Mouse (Mus musculus): ENCODE measurements around the gene Cacnb4.

The Cacnb4 gene

DNA sequence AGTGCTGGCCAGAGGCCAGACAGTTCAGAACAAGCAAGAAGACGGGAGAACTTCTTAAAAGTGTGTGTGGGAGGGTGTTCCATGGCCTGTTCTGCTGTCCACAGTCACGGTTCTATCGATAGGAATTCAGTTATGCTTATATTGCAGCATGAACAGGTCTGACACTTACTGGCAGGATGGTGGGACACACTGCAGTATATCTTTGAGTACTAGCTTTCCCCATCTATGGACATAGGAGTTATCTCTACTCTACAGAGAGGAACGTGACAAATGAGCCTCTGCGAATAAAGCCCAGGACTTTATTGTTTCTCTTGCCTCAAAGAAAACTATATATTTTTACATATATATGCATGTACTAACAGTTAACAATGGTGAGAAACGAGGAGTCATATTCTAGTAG is 209.0 kb downstream of the Cacnb4 start:
- DNase-seq, result peak; percentile 25

DNA sequence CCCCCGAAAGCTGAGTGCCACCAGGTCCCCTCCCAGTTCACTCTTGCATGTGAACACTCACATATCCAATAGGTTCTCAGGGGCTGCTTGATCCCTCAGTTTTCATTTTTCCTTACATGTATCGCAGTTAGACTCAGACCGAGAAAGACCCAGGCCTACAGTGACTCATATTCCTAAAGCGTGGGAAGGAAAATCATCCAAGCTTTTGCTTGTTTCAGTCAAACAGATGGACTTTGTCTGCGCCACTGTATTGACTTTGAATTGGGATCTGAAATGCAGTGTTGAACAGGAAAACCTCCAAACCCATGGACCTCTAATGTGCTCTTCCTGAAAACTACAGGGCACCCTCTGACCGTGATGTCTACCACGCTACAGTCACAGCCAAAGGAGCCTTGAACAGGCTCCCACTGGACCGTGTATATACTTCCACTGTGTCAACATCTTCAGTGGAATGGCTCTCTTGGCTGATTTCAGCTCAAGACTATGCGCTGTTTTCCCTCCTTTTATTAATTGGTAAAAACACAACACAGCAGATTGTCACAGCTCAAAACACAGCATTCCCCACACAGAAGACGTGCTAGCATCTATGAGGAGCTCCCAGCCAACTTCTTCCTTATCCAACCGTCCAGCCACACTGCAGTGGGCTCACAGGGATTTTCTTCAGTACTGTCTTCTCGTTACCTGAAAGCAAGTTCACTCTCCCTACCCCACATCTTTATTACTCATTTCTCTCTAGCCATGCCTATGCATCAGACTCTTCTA is 215.2 kb downstream of the Cacnb4 start:
- no peak for DNase-seq

DNA sequence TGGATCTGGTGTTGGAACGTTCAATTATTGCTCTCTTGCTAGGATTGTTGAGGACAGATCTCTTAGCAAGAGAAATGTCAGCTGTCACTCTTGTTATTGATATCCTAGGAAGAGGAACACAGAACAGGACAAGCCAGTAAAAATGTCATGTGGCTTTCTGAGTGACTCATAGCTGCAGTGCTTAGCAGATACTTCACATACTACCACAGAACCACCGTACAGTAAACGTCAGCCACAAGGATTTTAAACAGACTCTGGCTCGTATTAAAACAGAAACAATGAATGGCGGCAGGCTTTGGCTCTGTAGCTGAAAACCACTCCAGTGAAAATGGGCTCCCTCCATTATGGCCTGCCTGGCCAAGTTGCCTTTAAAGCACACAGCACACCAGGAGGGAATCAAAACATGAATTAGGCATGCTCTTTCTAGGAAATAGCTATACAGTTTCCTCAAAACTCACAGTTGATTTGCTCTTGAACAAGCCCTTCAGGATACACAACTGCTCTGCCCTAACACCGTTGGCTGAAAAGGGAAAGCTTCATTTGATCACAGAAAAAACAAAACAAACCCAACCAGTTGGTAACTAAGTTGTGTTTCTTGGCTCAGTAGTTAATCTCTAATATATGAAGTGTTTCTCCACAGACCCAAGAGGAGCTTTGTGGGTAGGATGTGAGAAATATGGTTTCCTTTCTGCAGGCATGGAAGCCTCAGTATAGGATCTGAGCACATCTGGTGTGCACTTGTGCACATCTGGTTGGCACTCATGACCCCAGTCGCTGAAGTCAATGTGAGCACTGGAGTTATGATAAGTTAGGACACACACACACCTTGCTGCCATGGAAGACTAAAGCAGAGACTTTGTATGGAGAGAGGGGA is 220.8 kb downstream of the Cacnb4 start:
- DNase-seq, result no peak

DNA sequence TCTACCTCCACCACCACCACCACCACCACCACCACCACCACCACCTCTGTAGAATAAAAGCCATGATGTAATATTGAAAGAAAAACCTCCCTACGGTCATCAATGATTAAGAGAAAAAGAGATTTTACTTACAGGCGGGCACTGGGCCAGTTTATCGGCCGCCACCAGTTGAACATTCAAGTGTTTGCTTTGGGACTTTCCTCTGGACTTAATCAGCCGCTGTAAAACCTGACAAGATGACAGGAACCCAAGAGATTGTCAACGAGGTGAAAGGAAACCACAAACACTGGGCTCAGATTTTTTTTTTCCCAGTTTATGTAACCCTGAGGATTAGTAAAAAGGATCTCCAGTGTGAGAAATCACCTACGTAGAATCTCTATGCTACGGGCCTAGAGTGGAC is 226.8 kb downstream of the Cacnb4 start:
- no peak for DNase-seq

DNA sequence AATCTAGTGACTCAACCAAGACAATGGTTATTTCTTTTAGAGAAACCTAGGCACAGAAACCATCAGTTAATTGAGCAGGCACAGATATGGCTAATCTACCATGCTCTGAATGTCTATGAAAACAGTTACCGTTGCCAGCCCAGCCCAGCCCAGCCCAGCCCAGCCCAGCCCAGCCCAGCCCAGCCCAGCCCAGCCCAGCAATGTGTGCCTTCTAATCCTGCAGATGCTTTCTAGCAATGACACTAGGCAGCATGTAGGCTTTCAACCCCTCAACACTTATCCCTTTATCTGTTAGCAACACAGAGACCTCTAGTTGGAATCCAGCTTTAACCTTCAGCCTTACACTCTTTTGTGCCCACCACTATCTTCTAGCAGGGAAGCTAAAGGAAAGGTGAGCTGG is 227.7 kb downstream of the Cacnb4 start:
- no peak for DNase-seq

DNA sequence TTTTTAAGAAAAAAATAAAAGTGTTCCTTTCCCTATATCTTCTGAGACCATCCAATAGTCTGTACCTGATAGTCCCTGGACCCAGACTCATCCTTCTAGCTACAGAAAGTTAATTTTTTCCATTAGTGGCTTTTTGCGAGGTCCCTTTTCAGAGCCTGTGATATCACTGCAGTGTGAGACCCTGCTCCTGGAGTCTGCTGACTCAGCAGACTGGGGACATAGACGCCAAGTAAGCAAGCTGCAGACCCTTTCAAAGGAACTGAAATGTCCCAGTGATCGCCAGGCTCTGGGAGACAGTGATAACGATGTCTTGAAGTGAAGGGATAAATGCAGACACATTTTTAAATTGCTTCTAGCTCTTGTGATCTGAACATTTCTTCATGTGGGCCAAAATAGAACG is 230.0 kb downstream of the Cacnb4 start:
- DNase-seq, result no peak

DNA sequence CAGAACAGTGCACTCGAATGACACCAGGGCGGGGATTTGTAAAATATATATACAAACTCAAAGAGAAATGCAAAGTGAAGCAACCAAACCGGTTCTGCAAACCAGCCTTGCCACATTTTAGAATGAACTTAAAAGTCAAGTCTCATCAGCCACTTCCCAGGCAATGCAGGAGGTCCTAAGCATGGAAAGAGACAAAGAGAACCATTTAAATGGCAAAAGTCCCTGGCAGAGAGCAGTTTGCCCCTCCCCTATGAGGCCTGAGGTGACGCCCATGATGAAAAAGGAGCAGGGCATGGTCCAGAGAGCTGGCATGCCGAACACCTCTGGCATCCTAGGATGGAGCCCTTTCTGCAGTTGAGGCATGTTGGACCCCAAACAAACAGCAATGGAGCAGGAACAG is 234.5 kb downstream of the Cacnb4 start:
- no peak for DNase-seq

DNA sequence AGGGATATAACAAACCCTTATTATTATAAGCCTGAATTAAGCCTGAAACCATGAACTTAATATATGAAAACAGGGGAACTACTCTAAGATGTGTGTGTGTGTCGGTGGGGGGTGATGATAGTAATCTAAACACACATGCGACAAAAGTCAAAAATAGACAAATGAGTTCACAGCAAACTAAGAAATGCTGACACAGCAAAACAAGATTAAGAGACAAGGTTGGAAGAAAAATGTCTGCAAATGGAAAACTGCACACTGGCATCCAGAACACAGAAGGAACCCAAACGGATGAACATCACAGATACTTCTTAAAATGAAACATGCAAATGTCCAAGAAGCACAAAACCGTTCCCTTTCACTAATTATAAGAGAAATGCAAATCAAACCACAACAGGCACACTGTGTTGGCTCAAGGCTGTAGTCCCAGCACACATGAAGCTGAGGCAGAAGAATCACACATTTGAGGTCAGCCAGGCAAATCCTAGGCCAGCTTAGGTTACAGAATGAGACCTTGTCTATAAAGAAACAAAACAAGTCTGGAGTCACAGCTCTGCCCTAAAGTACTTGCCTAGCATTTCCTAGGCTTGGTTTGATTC is 236.1 kb downstream of the Cacnb4 start:
- DNase-seq, result no peak

DNA sequence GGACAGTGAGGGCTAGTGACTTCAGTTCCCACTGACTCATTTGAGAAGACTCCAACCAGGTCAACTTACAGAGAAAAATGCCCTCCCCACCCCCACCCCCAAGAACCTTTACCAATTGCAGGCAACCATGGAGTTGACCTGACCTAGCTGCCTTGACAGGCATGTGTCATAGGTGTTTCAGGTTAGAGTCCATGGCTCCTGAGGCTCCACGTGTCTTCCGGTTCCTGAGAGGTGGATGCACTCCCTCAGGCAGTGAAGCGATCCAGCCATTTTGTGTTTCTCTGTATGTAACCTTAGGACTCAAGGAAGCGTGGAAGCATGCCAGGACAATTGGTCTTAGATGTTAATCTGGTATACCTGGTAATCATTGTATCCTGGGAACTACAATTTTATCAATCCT is 238.2 kb downstream of the Cacnb4 start:
- DNase-seq, result no peak

DNA sequence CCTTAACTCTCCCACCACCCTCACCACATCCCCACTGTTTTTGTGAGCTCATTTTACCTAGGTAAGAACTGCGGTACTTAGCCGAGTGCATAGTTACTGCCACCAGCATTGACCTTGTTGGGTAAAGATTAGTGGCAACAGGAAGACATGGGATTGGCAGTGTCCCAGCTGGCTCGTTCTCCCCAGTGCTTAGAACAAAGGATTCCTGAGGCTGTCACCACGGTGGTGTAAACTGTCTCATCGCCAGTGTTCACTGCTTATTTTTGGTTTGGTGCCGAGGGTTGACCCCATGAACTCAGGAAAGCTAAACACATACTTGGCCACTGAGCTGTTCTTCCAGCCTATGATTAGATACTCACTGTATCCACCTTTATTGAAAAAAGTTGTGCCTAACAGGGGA is 238.6 kb downstream of the Cacnb4 start:
- DNase-seq, result peak; percentile 78

DNA sequence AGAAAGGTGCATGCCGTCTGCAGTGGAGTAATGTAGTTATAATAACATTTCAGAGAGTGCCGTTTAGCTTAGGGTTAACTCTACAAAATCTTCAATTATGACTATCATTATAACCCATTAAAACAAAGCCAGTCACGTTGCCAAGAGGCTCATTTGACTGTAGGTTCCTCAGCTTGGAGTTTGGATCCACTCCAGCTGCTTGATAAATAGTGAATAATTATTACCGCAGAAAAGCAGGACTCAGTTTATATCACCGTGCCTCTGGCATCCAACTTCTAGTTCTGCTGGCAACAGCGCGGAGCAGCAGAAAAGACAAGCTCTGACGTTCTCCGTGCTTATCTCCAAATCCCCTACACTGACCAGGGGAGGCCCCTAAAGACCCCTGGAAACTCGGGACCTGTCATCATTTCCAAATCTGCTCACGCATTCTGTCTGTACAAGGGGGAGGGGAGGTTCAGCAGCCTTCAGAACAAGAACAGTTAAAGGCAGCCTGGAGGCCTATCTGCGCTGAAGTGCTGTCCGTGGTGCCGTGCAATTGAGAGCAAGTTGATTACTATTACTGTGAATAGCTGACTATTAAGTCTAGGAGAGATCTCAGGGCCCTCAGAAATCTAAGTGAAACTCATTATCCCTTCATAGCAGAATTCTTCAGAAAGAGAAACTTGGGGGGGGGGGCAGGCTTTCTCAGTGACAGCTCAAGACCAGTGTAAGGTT is 240.6 kb downstream of the Cacnb4 start:
- no peak for DNase-seq

DNA sequence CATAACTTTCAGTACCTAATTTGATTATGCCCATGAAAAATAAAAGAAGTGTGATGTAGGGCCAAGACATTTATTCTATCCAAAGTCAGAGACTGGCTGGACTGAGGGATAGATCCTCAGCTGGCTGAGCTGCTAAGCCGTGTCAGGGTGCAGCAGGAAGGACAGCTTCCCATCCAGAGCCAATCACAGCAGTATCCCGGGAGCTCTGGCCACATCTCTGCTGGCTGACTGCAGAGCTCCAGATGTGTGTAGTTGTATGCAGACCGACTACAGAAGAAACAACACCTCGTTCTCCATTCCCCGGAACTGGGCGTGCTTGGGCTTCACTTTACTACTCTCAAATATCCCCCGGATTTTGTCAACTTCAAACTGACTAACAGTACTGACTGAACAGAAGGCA is 243.3 kb downstream of the Cacnb4 start:
- no peak for DNase-seq

DNA sequence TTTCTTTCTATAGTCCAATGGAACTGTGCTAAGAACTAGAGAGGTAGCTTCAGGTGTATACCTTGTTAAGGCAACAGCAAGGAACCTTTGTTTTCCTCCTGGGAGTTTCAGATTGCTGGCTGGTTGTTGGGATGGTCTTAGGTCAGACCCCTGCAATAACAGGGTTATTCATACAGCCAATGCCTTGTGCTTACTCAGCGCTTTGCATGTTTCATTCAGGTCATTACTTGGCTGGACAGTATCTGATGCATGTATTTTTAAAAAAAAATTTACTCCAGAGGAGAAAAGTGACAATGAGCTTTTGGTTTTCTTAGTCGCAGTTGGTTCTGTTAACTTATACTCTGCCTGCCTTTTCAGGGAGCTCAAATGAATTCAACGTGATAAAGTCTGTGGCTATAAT is 249.2 kb downstream of the Cacnb4 start:
- no peak for DNase-seq

DNA sequence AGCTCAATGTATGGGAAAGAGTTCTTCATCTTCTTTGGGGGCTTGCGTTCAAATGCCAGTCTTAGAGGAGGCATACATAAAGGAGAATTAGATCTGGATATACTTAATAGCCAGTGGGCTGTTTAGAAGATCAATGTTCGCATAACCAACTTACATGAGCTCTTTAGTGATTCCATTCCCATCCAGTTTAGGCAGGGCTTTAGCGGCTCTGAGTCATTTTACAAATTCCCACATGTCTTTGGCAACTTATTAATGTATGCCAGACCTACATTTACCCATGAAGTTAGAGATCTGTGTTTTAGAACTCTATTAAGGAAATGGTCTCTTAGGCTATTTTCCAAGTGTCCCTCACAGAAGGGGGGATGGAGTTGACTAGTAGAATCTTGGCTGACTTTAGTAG is 250.6 kb downstream of the Cacnb4 start:
- DNase-seq, result no peak

DNA sequence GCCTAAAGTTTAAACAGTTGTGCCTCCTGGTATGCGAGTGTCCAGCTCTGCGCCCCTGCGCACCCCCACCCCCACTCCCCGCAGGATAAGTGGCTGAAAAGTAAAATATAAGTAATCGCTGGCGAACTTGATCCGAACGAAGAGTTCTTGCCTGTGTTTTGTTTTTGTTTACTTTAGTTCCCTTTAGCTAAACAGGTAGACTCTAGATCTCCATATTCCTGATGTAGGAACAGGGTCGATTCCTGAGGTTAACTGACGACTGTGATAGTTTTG is 251.2 kb downstream of the Cacnb4 start:
- no peak for DNase-seq

DNA sequence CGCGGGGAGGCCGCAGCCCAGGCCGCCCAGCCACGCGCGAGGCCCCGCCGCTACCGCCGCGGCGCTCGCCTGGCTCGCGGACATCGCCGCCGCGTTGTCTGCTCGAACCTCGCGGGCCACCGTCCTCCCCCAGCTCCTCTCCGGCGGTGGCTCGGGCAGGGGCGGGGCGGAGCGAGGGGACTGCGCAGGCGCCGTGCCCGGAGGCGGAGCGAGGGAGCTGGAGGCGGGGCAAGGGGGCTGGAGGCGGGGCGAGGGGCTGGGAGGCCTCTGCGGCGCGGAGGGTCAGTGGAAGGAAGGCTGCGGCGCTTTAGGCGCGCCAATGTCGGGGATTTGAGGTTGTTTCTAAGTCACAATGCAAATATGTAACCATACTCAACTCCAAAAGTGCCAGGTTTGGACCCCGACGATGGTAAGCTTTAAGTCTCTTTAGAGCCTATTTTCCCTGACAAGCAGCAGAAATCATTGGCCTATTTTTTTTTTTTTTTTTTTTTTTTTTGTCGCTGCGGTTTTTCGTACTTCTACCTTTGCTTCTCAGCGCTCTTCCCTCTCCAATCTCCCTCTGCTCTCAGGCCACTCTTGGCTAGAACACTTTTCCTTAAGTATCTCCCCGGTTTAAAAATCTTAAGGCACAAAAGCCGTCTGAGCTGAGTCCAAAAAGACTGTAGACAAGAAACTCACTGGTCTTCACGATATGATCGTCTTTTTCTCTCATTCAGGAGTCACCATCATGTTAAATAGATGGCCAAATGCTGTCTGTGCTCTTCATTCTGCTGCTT is 251.7 kb downstream of the Cacnb4 start, which contains the start of gene Arl5a:
Arl5a (minus strand) TSS at position 155 of the 776 bp plus-strand sequence.
- peak; percentile 90 for DNase-seq

DNA sequence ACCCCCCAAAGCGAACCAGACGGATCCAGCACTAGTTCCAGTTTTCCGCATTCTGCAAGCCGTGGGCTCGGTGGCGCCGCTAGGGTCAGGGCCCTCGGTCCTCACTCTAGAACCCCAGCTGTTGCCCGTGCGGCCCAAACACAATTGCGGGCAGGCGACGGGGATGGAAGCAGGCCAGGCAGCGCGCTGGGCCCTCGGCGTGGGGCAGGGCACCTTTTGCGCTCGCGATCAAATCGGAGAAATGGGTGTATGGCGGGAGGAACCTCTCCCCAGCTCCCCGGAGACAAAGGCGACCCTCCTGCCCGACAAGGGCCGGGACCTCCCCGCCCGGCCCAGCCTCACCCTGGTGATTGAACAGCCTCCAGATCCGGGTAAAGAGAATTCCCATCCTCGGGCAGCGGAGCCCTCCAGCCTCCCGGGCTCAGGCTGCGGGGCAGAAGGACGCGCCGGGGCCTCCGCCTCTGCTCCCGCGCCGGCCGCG is 252.3 kb downstream of the Cacnb4 start:
- no peak for DNase-seq

DNA sequence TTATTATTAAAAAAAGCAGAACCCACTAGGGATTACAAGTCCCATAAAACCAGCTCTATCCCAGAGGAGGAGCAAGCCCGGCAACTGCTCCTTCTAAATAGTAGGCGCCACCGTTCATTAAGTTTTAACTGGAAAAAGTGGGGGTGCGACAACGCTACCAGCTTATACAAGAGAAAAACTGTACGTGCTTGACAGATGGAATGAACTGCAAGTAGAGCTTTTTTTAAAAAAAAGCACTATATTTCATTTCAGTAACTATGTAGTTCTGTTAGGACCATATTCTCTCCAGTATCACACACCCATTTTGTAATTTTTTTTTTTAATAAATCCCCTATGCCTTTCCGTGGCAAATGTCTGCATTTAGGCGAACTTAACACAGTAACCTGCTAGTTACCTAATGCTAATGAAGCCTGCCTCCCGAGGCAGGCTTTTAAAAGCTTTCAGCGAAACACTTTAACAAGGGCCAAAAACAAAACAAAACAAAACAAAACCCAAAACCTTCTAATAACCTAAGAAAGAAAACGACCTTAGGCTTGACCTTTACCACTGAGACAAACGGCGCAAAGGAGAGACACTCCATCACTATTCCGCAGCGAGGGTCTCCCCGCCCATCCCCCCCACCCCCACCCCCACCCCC is 252.9 kb downstream of the Cacnb4 start:
- DNase-seq, result peak; percentile 56

DNA sequence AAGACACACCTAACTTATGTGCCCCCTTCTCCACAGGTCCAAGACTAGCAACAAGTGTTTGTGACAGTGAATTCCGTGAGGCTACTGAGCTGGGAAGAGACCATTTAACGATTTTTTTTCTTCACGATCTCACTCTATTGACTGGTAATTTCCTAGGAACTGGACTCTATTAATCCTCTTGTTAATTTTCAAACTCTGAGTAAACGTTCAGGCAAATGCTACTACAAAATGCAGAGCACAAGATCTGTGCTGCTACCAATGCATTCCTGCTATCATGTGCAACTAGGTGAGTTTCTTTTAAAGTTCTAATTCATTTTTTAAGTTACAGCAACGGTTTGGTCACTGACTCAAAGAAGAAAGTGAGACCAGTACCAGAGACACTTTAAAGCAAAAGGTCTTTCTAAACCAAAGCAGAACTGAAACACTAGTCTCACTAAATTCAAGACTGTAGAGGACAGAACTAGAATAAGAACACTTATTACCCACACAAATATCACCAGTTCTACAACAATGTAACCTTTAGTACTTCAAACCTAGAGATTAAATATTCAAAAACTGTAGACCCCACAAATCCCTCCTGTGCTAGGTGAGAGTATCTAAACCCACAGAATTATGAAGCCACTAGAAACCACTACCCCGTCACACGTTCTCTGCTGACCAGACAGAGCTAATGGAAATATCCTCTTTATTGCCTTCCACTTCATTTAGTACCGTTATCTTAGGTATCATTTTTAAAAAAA is 253.6 kb downstream of the Cacnb4 start:
- no peak for DNase-seq

DNA sequence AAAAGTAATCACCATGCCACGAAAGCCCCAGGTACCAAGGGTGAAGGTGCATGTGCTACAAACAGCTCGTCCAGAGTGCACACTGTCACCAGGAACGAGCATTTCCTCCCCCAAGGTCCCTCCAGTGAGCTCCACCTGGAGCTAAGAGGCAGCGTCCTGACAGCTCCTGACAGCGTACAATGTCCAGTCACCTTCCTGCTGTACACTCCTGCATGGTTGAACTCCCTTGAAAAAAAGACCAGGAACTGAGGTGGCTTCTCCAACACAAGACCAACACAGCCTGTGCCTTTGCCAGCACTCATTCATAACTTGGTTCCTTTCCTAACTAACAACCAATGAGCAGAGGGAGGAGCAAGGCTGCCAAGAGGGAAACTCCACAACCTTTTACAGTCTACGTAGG is 255.4 kb downstream of the Cacnb4 start:
- DNase-seq, result peak; percentile 55
